25 mouse cellular contexts compared by ENCODE assay signal in genomic region chr15:3259025-3259424, GRCm38 (mm10). TPM values are rescaled to one million over a fixed set of nuclear protein-coding genes. Genes with fewer than 3 reads are reported as not detected.
"Had no signal": no experiment of that assay in that cellular context is flagged by ENCODE, and none has a peak within 500 bp of the region (broad histone marks: within the 10 kb centered on the region; RNA-seq: fewer than 3 reads in every experiment).

No protein-coding gene starts in this region.

- ATAC-seq: liver, postnatal 0 days; lung, postnatal 0 days; midbrain, embryonic 13.5 days; midbrain, embryonic 16.5 days had no signal

- H3K9me3 ChIP-seq: kidney, embryonic 15.5 days; limb, embryonic 10.5 days; megakaryocyte, embryonic 14.5 days; midbrain, embryonic 10.5 days; midbrain, embryonic 13.5 days; neural tube, embryonic 13.5 days had no signal

- DNase-seq: kidney, adult 8-10 months; kidney, postnatal 10 days; kidney, postnatal 36 days; liver; liver, postnatal 0 days; lung, embryonic 14.5 days; retina, postnatal 1 day; right cerebral cortex, postnatal 25 days; spleen, adult 18-20 months; thymus, adult 18-20 months; thymus, postnatal 36 days had no signal

- H3K27me3 ChIP-seq: kidney, embryonic 15.5 days; limb, embryonic 13.5 days; megakaryocyte, embryonic 14.5 days; midbrain, embryonic 13.5 days; neural tube, embryonic 13.5 days had no signal

- H3K4me2 ChIP-seq: kidney, embryonic 15.5 days; limb, embryonic 13.5 days; lung, embryonic 14.5 days; midbrain, embryonic 13.5 days; neural tube, embryonic 13.5 days had no signal

- H3K27ac ChIP-seq: kidney, embryonic 15.5 days; limb, embryonic 10.5 days; limb, embryonic 13.5 days; liver, embryonic 14.5 days; midbrain, embryonic 10.5 days; midbrain, embryonic 13.5 days; neural tube, embryonic 13.5 days had no signal

- H3K4me1 ChIP-seq: kidney, embryonic 15.5 days; limb, embryonic 13.5 days; megakaryocyte, embryonic 14.5 days; midbrain, embryonic 10.5 days; midbrain, embryonic 13.5 days; neural tube, embryonic 13.5 days had no signal

- H3K4me3 ChIP-seq: kidney, embryonic 15.5 days; limb, embryonic 10.5 days; limb, embryonic 13.5 days; megakaryocyte, embryonic 14.5 days; midbrain, embryonic 10.5 days; midbrain, embryonic 13.5 days; myocyte; neural tube, embryonic 13.5 days had no signal

- H3K9ac ChIP-seq: kidney, embryonic 15.5 days; limb, embryonic 13.5 days; liver, embryonic 14.5 days; liver, postnatal 0 days; lung, embryonic 14.5 days; midbrain, embryonic 13.5 days; neural tube, embryonic 13.5 days had no signal

- H3K36me3 ChIP-seq: kidney, embryonic 15.5 days; limb, embryonic 10.5 days; limb, embryonic 13.5 days; midbrain, embryonic 10.5 days; midbrain, embryonic 13.5 days; neural tube, embryonic 13.5 days had no signal

RNA-seq across cellular contexts. Expression of gene Ccdc152, which starts 44.3 kb away (rescaled TPM):
- total RNA-seq: layer of hippocampus, postnatal 14 days; left cerebral cortex, adult 8-10 months; left cerebral cortex, postnatal 25 days had no signal
- polyA plus RNA-seq: kidney, embryonic 15.5 days; limb, embryonic 10.5 days; midbrain, embryonic 10.5 days; midbrain, embryonic 16.5 days; myocyte; neural tube, embryonic 13.5 days had no signal
